Mouse (Mus musculus): Measurements from ENCODE around the gene Syne2.

DNA sequence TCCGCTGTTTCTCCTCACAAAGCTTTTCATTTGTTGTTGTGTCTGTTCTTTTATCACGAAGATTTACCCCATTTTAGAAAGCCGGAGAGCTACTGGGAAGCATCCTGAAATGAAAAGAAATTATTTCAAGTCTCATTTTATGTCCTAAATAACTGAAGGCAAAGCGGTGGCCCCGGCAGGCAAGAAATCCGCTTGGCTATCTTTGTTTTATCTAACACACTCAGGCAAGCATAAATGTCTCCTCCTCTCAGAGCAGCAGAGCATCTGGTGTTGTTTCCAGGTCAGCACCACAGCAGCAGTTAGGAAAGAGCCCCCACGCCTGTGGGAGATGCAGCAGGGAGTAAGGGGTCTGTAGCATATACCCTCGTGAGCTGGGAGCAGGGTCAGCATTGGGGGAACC, 230.7 kb downstream of the Syne2 start:
- TF ChIP-seq CTCF (IDR thresholded peaks at IDR 0.05; ENCODE audit: insufficient read depth, low read length) (no peak), POLR2A (IDR thresholded peaks at IDR 0.05; ENCODE audit: borderline replicate concordance, extremely low read depth, low read depth, low read length) (no peak)
